Mouse (Mus musculus): ENCODE measurements around the gene Usp33.
A peak's percentile ranks its signal among the peaks of the same experiment; 100 is the strongest.
"Not testable (repeated sequence)": the region's sequence is repeated elsewhere in the genome, so short reads cannot be mapped to it uniquely, and the experiment has no call there.

Usp33 gene

GRCm38 (mm10) chr3:152345732-152346632, at the start of gene Usp33:
Gene Usp33 (plus strand): TSS chr3:152346478.
- DNase-seq (ENCODE audit: low read depth) = peak; percentile 70

GRCm38 (mm10) chr3:152300376-152301337, 45.6 kb upstream of the Usp33 start:
- DNase-seq (ENCODE audit: low read depth) = no peak

GRCm38 (mm10) chr3:152302991-152303390, 43.3 kb upstream of the Usp33 start:
- DNase-seq (ENCODE audit: low read depth) = no peak

GRCm38 (mm10) chr3:152304093-152304815, 42.0 kb upstream of the Usp33 start:
- no peak for DNase-seq (ENCODE audit: low read depth)

GRCm38 (mm10) chr3:152305080-152305479, 41.2 kb upstream of the Usp33 start:
- no peak for DNase-seq (ENCODE audit: low read depth)

- no peak for DNase-seq (ENCODE audit: low read depth)
Measured at GRCm38 (mm10) chr3:152305971-152306370, 40.3 kb upstream of the Usp33 start.

- peak; percentile 28 for DNase-seq (ENCODE audit: low read depth)
Measured at GRCm38 (mm10) chr3:152308485-152309249, 37.6 kb upstream of the Usp33 start.

- no peak for DNase-seq (ENCODE audit: low read depth)
Measured at GRCm38 (mm10) chr3:152309250-152309645, 37.0 kb upstream of the Usp33 start.

- DNase-seq (ENCODE audit: low read depth) = not testable (repeated sequence)
Measured at GRCm38 (mm10) chr3:152314666-152315065, 31.6 kb upstream of the Usp33 start.

GRCm38 (mm10) chr3:152315613-152316012, 30.7 kb upstream of the Usp33 start:
- peak; percentile 77 for DNase-seq (ENCODE audit: low read depth)

GRCm38 (mm10) chr3:152316447-152317173, 29.7 kb upstream of the Usp33 start:
- DNase-seq (ENCODE audit: low read depth) = not testable (repeated sequence)

- no peak for DNase-seq (ENCODE audit: low read depth)
Measured at GRCm38 (mm10) chr3:152320972-152321645, 25.2 kb upstream of the Usp33 start.

GRCm38 (mm10) chr3:152321765-152322547, 24.3 kb upstream of the Usp33 start:
- DNase-seq (ENCODE audit: low read depth) = no peak

GRCm38 (mm10) chr3:152332104-152332503, 14.2 kb upstream of the Usp33 start:
- no peak for DNase-seq (ENCODE audit: low read depth)

GRCm38 (mm10) chr3:152332545-152333300, 13.6 kb upstream of the Usp33 start:
- no peak for DNase-seq (ENCODE audit: low read depth)

GRCm38 (mm10) chr3:152333641-152334040, 12.6 kb upstream of the Usp33 start:
- no peak for DNase-seq (ENCODE audit: low read depth)

- DNase-seq (ENCODE audit: low read depth) = no peak
Measured at GRCm38 (mm10) chr3:152336085-152336484, 10.2 kb upstream of the Usp33 start.

- no peak for DNase-seq (ENCODE audit: low read depth)
Measured at GRCm38 (mm10) chr3:152339862-152340557, 6.3 kb upstream of the Usp33 start, which contains the start of gene Miga1. Gene Miga1 (minus strand): TSS chr3:152340407.

Measured in c-Kit-positive CD71-positive TER-119-negative erythroid progenitor cells, embryonic 14.5 days (primary cell).